8 mouse cellular contexts compared by ENCODE assay signal in genomic region chr4:132922061-132922530, GRCm38 (mm10). TPM values are rescaled to one million over a fixed set of nuclear protein-coding genes. Genes with fewer than 3 reads are reported as not detected.
A peak's percentile ranks its signal among the peaks of the same experiment; 100 is the strongest.
DNase-seq lines count a peak whose midpoint lies in the region; ATAC-seq and TF ChIP-seq lines count a peak whose summit lies in the region.

No protein-coding gene starts in this region.

- peak overlapping the region; percentile 88 for H3K27ac ChIP-seq in kidney, postnatal 0 days
- peak overlapping the region; percentile 94 for H3K27ac ChIP-seq in hindbrain, embryonic 16.5 days (ENCODE audit: low read depth, low read length)
- peak overlapping the region; percentile 94 for H3K27ac ChIP-seq in stomach, postnatal 0 days (replicated peaks)

- H3K36me3 ChIP-seq in kidney, postnatal 0 days (ENCODE audit: insufficient read depth, low read length): no peaks in the 10 kb centered on the region
- peaks cover 2% of the 10 kb centered on the region; the same call in 1 of the 2 replicates for H3K36me3 ChIP-seq in hindbrain, embryonic 16.5 days (ENCODE audit: control insufficient read depth, insufficient read depth, low read length)
- peaks cover 3% of the 10 kb centered on the region; the same call in 1 of the 2 replicates for H3K36me3 ChIP-seq in stomach, postnatal 0 days (ENCODE audit: control insufficient read depth, insufficient read depth, low read length)

- WGBS in kidney, postnatal 0 days: under 1% methylated on average over 44 of the region's 50 CpGs
- under 1% methylated on average over 37 of the region's 50 CpGs for WGBS in hindbrain, embryonic 16.5 days
- under 1% methylated on average over 44 of the region's 50 CpGs for WGBS in stomach, postnatal 0 days

- peak; percentile 37 for DNase-seq in kidney, postnatal 0 days (ENCODE audit: low spot score)
- DNase-seq in kidney, postnatal 10 days: no peak
- DNase-seq in Patski (ENCODE audit: low read depth, low spot score): no peak
- peak; percentile 44 for DNase-seq in lung, postnatal 14 days
- DNase-seq in stomach, postnatal 0 days (ENCODE audit: low spot score): no peak
- no peak for DNase-seq in cerebellum, postnatal 25 days

- no peak for TF ChIP-seq EP300 in stomach, postnatal 0 days (optimal IDR thresholded peaks at IDR 0.05)

- in situ Hi-C loops in Patski (cut with MboI; ENCODE audit: low pct_unique_long_range_greater_than_20kb): no loop called here

- ATAC-seq in kidney, postnatal 0 days (replicated peaks; ENCODE audit: low FRiP score, low read depth): peak; percentile 52
- ATAC-seq in Patski: peak; percentile 18
- ATAC-seq in erythroblast, adult 5-6 weeks (replicated peaks; ENCODE audit: low FRiP score, poor library complexity, severe bottlenecking): peak; percentile 48
- ATAC-seq in hindbrain, embryonic 16.5 days: peak; percentile 38
- ATAC-seq in stomach, postnatal 0 days (ENCODE audit: low FRiP score, low TSS enrichment): peak; percentile 40

- POLR2A ChIA-PET in Patski (lab: Charles Lee): interaction anchor here (0.6 to 0.9 kb wide), 2 partner anchors 8 to 832 kb away, joined by 4 read pairs; no protein-coding TSS in a partner anchor

- CTCF ChIA-PET in Patski (lab: Charles Lee): no interaction called here

- peak overlapping the region; percentile 77 for H3K4me2 ChIP-seq in kidney, postnatal 0 days (ENCODE audit: low read length)
- peak overlapping the region; percentile 69 for H3K4me2 ChIP-seq in hindbrain, embryonic 16.5 days (ENCODE audit: low read length)
- peak overlapping the region; percentile 71 for H3K4me2 ChIP-seq in stomach, postnatal 0 days (replicated peaks; ENCODE audit: low read depth)

- H3K27me3 ChIP-seq in kidney, postnatal 0 days (ENCODE audit: insufficient read depth, low read length): no peaks in the 10 kb centered on the region
- H3K27me3 ChIP-seq in Patski: no peaks in the 10 kb centered on the region
- no peaks in the 10 kb centered on the region for H3K27me3 ChIP-seq in hindbrain, embryonic 16.5 days (replicated peaks; ENCODE audit: control insufficient read depth, insufficient read depth, low read length)
- no peaks in the 10 kb centered on the region for H3K27me3 ChIP-seq in stomach, postnatal 0 days (ENCODE audit: control insufficient read depth, insufficient read depth, low read length)

- peak overlapping the region; percentile 90 for H3K4me3 ChIP-seq in kidney, postnatal 0 days (replicated peaks; ENCODE audit: low read depth, low read length)
- H3K4me3 ChIP-seq in hindbrain, embryonic 16.5 days (ENCODE audit: low read length): peak overlapping the region; percentile 100
- H3K4me3 ChIP-seq in stomach, postnatal 0 days (ENCODE audit: low read depth, low read length): peak overlapping the region; percentile 96

- peak overlapping the region; percentile 92 for H3K9ac ChIP-seq in kidney, postnatal 0 days (ENCODE audit: low read depth, low read length)
- H3K9ac ChIP-seq in hindbrain, embryonic 16.5 days (ENCODE audit: low read depth, low read length): peak overlapping the region; percentile 98
- peak overlapping the region; percentile 95 for H3K9ac ChIP-seq in stomach, postnatal 0 days (ENCODE audit: low read length)

- TF ChIP-seq CTCF in kidney, postnatal 0 days (IDR thresholded peaks at IDR 0.05; ENCODE audit: low read depth): no peak
- no peak for TF ChIP-seq CTCF in Patski (IDR thresholded peaks at IDR 0.05)
- TF ChIP-seq CTCF in stomach, postnatal 0 days (IDR thresholded peaks at IDR 0.05; ENCODE audit: low read depth): no peak

- H3K4me1 ChIP-seq in kidney, postnatal 0 days (replicated peaks; ENCODE audit: insufficient read depth, low read length): 0 out of 2 replicates have a peak, but pooled peaks cover 5% of the 10 kb centered on the region
- H3K4me1 ChIP-seq in hindbrain, embryonic 16.5 days (ENCODE audit: control insufficient read depth, insufficient read depth, low read depth, low read length): peaks cover 10% of the 10 kb centered on the region
- no peaks in the 10 kb centered on the region; the same call in 1 of the 2 replicates for H3K4me1 ChIP-seq in stomach, postnatal 0 days (replicated peaks; ENCODE audit: control insufficient read depth, insufficient read depth)

- no peaks in the 10 kb centered on the region for H3K9me3 ChIP-seq in kidney, postnatal 0 days (replicated peaks; ENCODE audit: low read length)
- no peaks in the 10 kb centered on the region for H3K9me3 ChIP-seq in hindbrain, embryonic 16.5 days (ENCODE audit: control insufficient read depth, low read length)
- no peaks in the 10 kb centered on the region for H3K9me3 ChIP-seq in stomach, postnatal 0 days (ENCODE audit: control insufficient read depth, low read length)

RNA-seq across cellular contexts. Expression of gene Fam76a, which starts 0.3 kb away (rescaled TPM):
- 44.8 and 47.1 TPM in 2 replicates for polyA plus RNA-seq in kidney, postnatal 0 days (2015; fragmentation: Nextera tagmentation; extraction: Ambion mirVana)
- 25.4 TPM for polyA plus RNA-seq in Patski (2021)
- total RNA-seq in erythroblast, adult 5-6 weeks (2015; ENCODE audit: low replicate concordance): 26.5 and 39.9 TPM in 2 replicates
- 47.6 and 53.9 TPM in 2 replicates for total RNA-seq in erythroblast, adult 5-6 weeks (2017; ENCODE audit: low replicate concordance)
- polyA plus RNA-seq in hindbrain, embryonic 16.5 days (2015; fragmentation: Nextera tagmentation; extraction: Ambion mirVana): 33.5 and 40.6 TPM in 2 replicates
- 33.3 and 34.3 TPM in 2 replicates for polyA plus RNA-seq in stomach, postnatal 0 days (2015; fragmentation: Nextera tagmentation; extraction: Ambion mirVana)

RNA-seq across cellular contexts. Expression of gene Stx12, which starts 37.8 kb away (rescaled TPM):
- 59.5 and 60.7 TPM in 2 replicates for polyA plus RNA-seq in kidney, postnatal 0 days (2015; fragmentation: Nextera tagmentation; extraction: Ambion mirVana)
- 48.6 TPM for polyA plus RNA-seq in Patski (2021)
- total RNA-seq in erythroblast, adult 5-6 weeks (2015; ENCODE audit: low replicate concordance): 18.0 and 23.1 TPM in 2 replicates
- total RNA-seq in erythroblast, adult 5-6 weeks (2017; ENCODE audit: low replicate concordance): 20.8 and 28.8 TPM in 2 replicates
- 151 and 156 TPM in 2 replicates for polyA plus RNA-seq in hindbrain, embryonic 16.5 days (2015; fragmentation: Nextera tagmentation; extraction: Ambion mirVana)
- 56.4 and 56.7 TPM in 2 replicates for polyA plus RNA-seq in stomach, postnatal 0 days (2015; fragmentation: Nextera tagmentation; extraction: Ambion mirVana)

RNA-seq across cellular contexts. Expression of gene Fgr, which starts 51.8 kb away (rescaled TPM):
- 0.47 and 0.51 TPM in 2 replicates for polyA plus RNA-seq in kidney, postnatal 0 days (2015; fragmentation: Nextera tagmentation; extraction: Ambion mirVana)
- polyA plus RNA-seq in Patski (2021): not detected
- 12.1 and 21.5 TPM in 2 replicates for total RNA-seq in erythroblast, adult 5-6 weeks (2015; ENCODE audit: low replicate concordance)
- 13.4 and 18.7 TPM in 2 replicates for total RNA-seq in erythroblast, adult 5-6 weeks (2017; ENCODE audit: low replicate concordance)
- 0.16 and 0.23 TPM in 2 replicates for polyA plus RNA-seq in hindbrain, embryonic 16.5 days (2015; fragmentation: Nextera tagmentation; extraction: Ambion mirVana)
- 0.15 and 0.18 TPM in 2 replicates for polyA plus RNA-seq in stomach, postnatal 0 days (2015; fragmentation: Nextera tagmentation; extraction: Ambion mirVana)

Comparison
In these comparisons a context has a peak if more than half of its experiments do, and no peak if none do; other contexts are left out.
1. DNase-seq: peak in kidney, postnatal 0 days (single experiment) and lung, postnatal 14 days (single experiment); none in kidney, postnatal 10 days (single experiment), Patski (single experiment), stomach, postnatal 0 days (single experiment) and cerebellum, postnatal 25 days (0 of 2).
2. Peak in every context shown above with its lines, with median percentiles within 50 percentile points of each other: ATAC-seq, H3K27ac ChIP-seq, H3K4me2 ChIP-seq, H3K4me3 ChIP-seq and H3K9ac ChIP-seq.